Mouse (Mus musculus) thymus, adult 2 months (tissue): ENCODE measurements around the gene Nr1h5.

Experiments
- CTCF ChIP-seq: fragments of 200-500 bp; IDR thresholded peaks from 2 replicates; pipeline ENCODE4 v1.5.1; 2012; ENCODE audit warnings: mild to moderate bottlenecking, control low read depth, low read length, moderate library complexity, borderline replicate concordance; ENCODE audit not compliant: control insufficient read depth, poor library complexity, insufficient read depth; ENCODE audit errors: extremely low read depth
- POLR2A ChIP-seq: fragments of 200-500 bp; IDR thresholded peaks from 2 replicates; pipeline ENCODE4 v1.6.1; 2012; ENCODE audit warnings: mild to moderate bottlenecking, low read length, control low read depth, moderate library complexity; ENCODE audit not compliant: control insufficient read depth, poor library complexity, insufficient read depth; ENCODE audit errors: extremely low read depth

- TF ChIP-seq CTCF: no peak
- no peak for TF ChIP-seq POLR2A
Observed at GRCm38 (mm10) chr3:102997591-102997990, 33.7 kb upstream of the Nr1h5 start.
